Mouse (Mus musculus): ENCODE results near the gene Prrx1. TPM values are rescaled to one million over a fixed set of nuclear protein-coding genes. Genes with fewer than 3 reads are reported as not detected.

The Prrx1 gene
- polyA plus RNA-seq, 1 experiment, result not detected

DNA sequence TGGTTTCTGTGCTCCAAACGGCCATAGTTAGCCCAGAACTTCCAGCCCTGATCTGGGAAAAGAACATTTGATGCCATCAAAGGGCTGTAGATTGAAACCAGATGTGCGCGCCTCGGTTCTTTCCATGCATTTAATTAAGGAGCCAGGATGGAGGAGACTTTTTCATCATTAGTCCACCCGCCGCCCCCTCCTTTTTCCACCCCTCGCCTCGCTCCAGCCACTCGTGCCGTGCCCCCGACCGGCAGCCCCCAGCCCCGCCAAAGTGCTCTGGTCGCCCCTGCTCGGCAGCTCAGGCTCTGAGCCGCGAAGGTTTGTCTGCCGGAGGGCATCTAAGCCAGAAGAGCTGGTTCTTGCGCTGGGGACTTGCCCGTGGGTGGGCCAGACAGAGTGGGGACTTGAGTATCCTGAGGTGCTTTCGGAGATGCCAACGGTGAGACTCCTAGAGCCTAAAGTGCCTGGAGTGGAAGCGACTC, 1.4 kb upstream of the Prrx1 start:
- Histone ChIP-seq H3K4me3 (replicated peaks) (no peak overlapping the region), H3K4me1 (ENCODE audit: control insufficient read depth) (no peaks in the 10 kb centered on the region)

DNA sequence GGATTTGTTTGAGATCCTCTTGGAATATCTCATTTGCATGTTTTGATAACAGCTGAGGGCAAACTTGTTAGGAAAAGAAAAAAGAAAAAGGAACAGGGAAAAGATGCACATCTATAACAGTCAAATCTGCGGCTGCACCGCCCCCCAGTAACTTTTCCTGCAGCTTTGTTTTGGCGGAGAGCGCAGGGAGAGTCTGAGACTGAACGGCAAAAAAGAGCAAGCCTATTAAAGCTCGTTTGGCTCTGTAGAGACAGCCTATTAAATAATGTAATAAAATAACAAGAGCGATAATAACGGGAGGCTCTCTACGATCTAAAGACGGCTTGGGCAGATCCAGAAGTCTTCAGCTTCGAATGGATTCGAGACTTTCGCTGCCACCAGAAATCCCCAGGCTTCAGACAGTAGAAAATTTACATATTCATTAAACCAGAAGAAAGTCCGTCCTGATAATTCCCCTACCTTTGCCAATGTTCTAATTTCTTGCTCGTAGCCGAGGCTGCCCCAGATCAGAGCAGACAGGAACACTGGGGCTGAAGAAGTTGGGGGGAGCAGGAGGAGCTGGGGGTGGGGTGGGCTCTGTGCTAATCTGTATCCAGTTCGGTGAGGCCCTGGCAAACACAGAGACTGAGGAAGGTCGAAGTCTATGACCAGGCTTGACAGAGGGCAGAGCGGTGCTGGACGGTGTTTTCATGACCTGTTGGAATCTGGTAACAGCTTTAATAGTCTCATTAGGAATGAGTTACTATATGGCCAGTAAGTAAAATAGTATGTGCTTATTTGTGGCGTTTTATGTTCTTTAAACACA, 613 bp upstream of the Prrx1 start:
- Histone ChIP-seq H3K4me1 (ENCODE audit: control insufficient read depth) (no peaks in the 10 kb centered on the region), H3K36me3 (ENCODE audit: control insufficient read depth) (no peaks in the 10 kb centered on the region), H3K27me3 (ENCODE audit: control insufficient read depth) (peaks cover 75% of the 10 kb centered on the region), H3K4me3 (replicated peaks) (no peak overlapping the region), H3K9me3 (ENCODE audit: control insufficient read depth, low read length) (no peaks in the 10 kb centered on the region; the same call in 1 of the 2 replicates)
- TF ChIP-seq GATA1 (IDR thresholded peaks at IDR 0.05; ENCODE audit: low read length), result no peak
- no peak for TF ChIP-seq TAL1 (IDR thresholded peaks at IDR 0.05; ENCODE audit: low read length)

More for the DNA sequence above, 1.4 kb upstream of the Prrx1 start:
- H3K36me3 ChIP-seq (ENCODE audit: control insufficient read depth), result no peaks in the 10 kb centered on the region
- H3K27me3 ChIP-seq (ENCODE audit: control insufficient read depth), result peaks cover 67% of the 10 kb centered on the region
- TF ChIP-seq TAL1 (IDR thresholded peaks at IDR 0.05; ENCODE audit: low read length) (no peak), GATA1 (IDR thresholded peaks at IDR 0.05; ENCODE audit: low read length) (no peak)
- no peaks in the 10 kb centered on the region; the same call in 1 of the 2 replicates for H3K9me3 ChIP-seq (ENCODE audit: control insufficient read depth, low read length)

DNA sequence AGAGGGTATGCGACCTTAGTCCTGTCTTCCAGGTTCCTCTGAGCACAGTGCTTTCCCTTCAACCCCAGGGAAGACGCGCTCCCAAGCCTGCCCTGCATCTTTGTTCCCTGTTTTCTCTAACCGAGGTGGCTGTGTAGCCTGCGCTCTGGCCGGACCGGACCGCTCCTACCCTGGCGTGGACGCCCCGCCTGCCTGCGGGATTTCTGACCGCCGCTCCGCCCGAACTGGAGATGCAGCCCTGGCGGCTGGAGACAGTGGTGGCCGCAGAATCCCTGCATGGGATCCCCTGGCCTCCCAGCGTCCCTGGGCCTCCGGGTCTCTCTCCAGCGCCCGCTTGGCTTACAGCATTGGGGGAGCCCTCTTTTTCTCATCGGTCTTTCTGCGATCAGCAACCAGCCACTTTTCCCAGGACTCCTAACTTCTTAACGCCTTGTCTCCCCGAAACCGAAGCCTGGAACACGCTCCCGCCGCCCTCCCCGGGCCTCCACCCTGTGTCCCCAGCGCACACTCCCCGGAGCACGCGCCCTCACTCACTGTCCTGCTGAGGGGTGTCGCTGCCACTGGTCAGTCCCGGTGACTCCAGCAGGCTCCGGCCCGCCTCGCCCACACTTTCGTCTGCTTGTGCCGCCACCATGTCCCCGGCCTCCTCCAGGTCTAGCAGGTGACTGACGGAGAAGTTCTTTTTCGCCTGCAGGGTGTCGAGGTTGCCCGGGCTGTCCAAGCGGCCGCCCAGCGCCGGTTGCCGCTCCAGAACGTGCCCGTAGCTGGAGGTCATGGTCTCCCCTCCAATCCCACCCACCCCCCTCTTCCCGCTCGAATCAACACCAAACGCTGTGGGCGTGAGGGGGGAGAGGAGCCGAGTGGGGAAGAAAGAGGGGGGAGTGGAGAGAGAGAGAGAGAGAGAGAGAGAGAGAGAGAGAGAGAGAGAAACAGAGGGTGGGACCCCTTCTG, 1.4 kb downstream of the Prrx1 start:
- Histone ChIP-seq H3K36me3 (ENCODE audit: control insufficient read depth) (no peaks in the 10 kb centered on the region), H3K27me3 (ENCODE audit: control insufficient read depth) (peaks cover 91% of the 10 kb centered on the region), H3K4me3 (replicated peaks) (no peak overlapping the region), H3K4me1 (ENCODE audit: control insufficient read depth) (no peaks in the 10 kb centered on the region), H3K9me3 (ENCODE audit: control insufficient read depth, low read length) (no peaks in the 10 kb centered on the region; the same call in 1 of the 2 replicates)
- TF ChIP-seq TAL1 (IDR thresholded peaks at IDR 0.05; ENCODE audit: low read length), result no peak
- TF ChIP-seq GATA1 (IDR thresholded peaks at IDR 0.05; ENCODE audit: low read length), result no peak

DNA sequence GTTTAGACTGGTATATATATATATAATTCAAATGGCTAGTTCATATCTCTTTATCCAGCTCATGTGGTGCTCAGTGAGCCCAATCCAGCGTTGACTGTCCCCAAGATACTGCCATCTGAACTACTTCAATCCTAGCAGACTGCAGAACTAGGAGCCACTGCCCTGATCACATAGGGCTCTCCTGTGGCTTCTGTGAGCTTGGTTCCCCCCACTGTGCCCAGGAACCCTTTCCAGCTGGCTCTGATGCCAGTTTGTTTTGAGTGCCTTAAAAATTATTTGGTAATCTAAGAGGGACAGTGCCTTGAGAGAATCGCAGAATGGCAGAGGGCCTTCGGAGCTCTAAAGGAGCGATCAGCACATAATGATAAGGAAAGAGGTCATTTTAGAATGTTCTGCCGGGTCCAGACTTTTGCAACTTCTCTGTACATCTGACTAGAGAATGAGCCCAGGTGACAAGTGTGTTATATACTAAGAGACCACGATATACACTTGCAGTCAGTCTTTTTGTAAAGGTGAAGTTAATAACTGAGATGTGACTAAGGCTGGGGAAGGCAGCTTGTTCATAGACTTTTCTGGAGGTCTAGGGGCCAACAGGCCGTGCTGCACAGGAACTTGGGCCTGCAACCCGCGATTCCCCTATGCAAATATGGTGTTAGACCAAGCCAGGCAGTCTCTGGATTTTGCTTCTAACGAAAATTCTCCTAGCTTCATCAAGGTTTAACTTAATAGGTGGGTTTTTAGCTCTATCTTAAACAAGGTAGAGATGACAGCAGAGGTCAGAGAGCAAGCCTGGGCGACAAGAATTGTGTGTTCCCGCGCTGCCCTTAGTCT, 2.3 kb downstream of the Prrx1 start:
- H3K9me3 ChIP-seq (ENCODE audit: control insufficient read depth, low read length), result no peaks in the 10 kb centered on the region; the same call in 1 of the 2 replicates
- H3K4me1 ChIP-seq (ENCODE audit: control insufficient read depth), result no peaks in the 10 kb centered on the region
- TF ChIP-seq GATA1 (IDR thresholded peaks at IDR 0.05; ENCODE audit: low read length) (no peak), TAL1 (IDR thresholded peaks at IDR 0.05; ENCODE audit: low read length) (no peak)
- no peaks in the 10 kb centered on the region for H3K36me3 ChIP-seq (ENCODE audit: control insufficient read depth)
- no peak overlapping the region for H3K4me3 ChIP-seq (replicated peaks)
- peaks cover 87% of the 10 kb centered on the region for H3K27me3 ChIP-seq (ENCODE audit: control insufficient read depth)

DNA sequence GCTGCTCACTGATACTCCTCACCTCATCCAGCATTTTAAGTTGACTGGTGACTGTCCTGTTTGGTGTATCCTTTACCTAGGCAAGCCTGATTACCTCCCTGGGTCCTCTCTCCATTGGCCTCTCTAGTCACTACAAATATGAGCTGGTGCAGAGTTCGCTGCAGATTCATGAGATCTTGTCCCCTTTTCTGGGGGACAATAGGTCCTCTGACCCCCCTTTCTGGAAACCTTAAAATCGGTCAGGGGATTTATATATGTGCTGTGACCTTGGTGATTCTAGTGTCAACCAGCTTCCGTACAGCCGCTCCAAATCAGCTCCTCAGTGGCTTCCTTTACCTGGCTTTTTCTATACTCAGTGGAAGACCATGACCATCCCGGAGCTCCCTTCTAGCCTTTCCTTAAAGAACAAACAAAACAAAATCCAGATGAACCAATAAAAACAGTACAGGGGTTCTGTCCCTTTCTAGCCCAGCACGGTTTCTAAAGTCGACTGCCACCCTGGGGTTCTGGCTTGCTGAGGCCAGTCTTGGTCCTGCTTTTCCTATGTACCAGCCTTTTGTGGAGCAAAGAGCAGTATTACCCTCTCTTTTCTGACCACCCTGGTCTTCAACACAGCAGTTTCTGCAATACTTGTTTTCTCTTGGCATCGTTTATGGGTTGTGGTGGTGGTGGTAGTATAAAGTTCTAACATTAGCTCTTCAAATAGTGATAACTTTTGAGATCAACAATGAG, 3.3 kb downstream of the Prrx1 start:
- Histone ChIP-seq H3K27me3 (ENCODE audit: control insufficient read depth) (peaks cover 77% of the 10 kb centered on the region), H3K36me3 (ENCODE audit: control insufficient read depth) (no peaks in the 10 kb centered on the region), H3K4me1 (ENCODE audit: control insufficient read depth) (no peaks in the 10 kb centered on the region), H3K4me3 (replicated peaks) (no peak overlapping the region), H3K9me3 (ENCODE audit: control insufficient read depth, low read length) (no peaks in the 10 kb centered on the region; the same call in 1 of the 2 replicates)
- TF ChIP-seq GATA1 (IDR thresholded peaks at IDR 0.05; ENCODE audit: low read length) (no peak), TAL1 (IDR thresholded peaks at IDR 0.05; ENCODE audit: low read length) (no peak)

DNA sequence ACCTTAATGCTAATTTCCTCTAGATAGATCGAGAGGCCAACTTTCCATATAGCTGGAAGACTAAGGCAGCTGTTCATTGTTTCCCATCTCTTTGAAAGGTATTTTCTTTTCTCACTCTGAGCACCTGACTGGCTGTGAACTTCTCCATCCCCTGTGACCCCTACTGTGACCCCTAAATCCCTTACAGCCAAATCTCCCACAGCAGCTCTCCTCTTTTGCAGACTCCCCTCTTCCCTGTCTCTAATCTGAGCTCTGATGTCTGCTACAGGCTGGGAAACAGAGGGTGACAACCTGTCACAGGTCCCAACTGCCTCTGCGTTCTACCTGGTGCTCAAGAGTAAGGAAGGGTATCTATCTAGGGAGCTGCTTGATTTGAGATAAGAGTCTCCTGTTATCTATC, 4.0 kb downstream of the Prrx1 start:
- H3K36me3 ChIP-seq (ENCODE audit: control insufficient read depth), result no peaks in the 10 kb centered on the region
- TF ChIP-seq GATA1 (IDR thresholded peaks at IDR 0.05; ENCODE audit: low read length) (no peak), TAL1 (IDR thresholded peaks at IDR 0.05; ENCODE audit: low read length) (no peak)
- H3K4me3 ChIP-seq (replicated peaks), result no peak overlapping the region
- H3K9me3 ChIP-seq (ENCODE audit: control insufficient read depth, low read length), result no peaks in the 10 kb centered on the region; the same call in 1 of the 2 replicates
- H3K27me3 ChIP-seq (ENCODE audit: control insufficient read depth), result peaks cover 70% of the 10 kb centered on the region
- no peaks in the 10 kb centered on the region for H3K4me1 ChIP-seq (ENCODE audit: control insufficient read depth)

DNA sequence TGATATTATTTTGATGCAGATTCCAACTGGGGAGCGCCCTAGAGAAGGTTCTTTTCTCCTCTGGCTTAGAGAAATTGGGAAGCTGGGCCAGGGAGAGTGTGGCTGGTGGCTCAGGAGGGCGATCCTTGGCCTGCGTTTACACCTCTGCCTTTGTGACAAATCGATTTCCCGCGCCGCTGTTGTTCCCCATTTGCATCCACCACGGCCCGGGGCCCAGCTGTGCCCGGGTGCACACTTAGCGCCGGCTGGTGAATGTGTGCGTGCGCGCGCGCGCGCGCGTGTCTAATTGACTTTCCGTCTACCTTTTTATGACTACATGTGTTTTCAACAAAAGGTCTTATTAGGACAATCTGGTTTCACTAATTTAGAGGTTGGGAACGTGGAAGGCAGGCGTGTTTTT, 4.9 kb downstream of the Prrx1 start:
- H3K4me3 ChIP-seq (replicated peaks), result no peak overlapping the region
- H3K9me3 ChIP-seq (ENCODE audit: control insufficient read depth, low read length), result no peaks in the 10 kb centered on the region; the same call in 1 of the 2 replicates
- peaks cover 61% of the 10 kb centered on the region for H3K27me3 ChIP-seq (ENCODE audit: control insufficient read depth)
- no peak for TF ChIP-seq GATA1 (IDR thresholded peaks at IDR 0.05; ENCODE audit: low read length)
- TF ChIP-seq TAL1 (IDR thresholded peaks at IDR 0.05; ENCODE audit: low read length), result no peak
- H3K4me1 ChIP-seq (ENCODE audit: control insufficient read depth), result no peaks in the 10 kb centered on the region
- no peaks in the 10 kb centered on the region for H3K36me3 ChIP-seq (ENCODE audit: control insufficient read depth)

DNA sequence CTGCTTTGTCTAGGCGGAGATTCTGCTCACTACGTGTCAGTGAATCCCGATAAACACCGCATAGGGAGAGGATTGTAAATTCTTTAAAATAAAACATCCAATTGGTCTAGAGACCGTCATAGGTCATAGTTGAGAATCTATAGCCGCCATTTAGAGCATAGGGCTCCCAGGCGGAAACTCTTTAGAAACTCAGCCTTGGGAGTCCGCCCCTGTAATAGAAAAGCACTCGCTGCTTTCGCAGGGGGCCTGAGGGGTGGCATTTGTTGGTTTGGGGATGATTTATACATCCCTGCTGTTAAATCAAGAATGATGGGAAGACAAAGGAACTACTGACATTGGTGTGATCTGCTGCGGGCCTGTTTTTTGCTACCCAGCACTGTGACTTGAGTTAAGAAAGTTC, 5.8 kb downstream of the Prrx1 start:
- no peaks in the 10 kb centered on the region; the same call in 1 of the 2 replicates for H3K9me3 ChIP-seq (ENCODE audit: control insufficient read depth, low read length)
- no peak overlapping the region for H3K4me3 ChIP-seq (replicated peaks)

More for the DNA sequence above, 5.8 kb downstream of the Prrx1 start:
- TF ChIP-seq GATA1 (IDR thresholded peaks at IDR 0.05; ENCODE audit: low read length), result no peak
- Histone ChIP-seq H3K27me3 (ENCODE audit: control insufficient read depth) (peaks cover 52% of the 10 kb centered on the region), H3K4me1 (ENCODE audit: control insufficient read depth) (no peaks in the 10 kb centered on the region), H3K36me3 (ENCODE audit: control insufficient read depth) (no peaks in the 10 kb centered on the region)

Data from erythroblast, embryonic 14.5 days (primary cell).